Mouse (Mus musculus) liver, embryonic 14.5 days (tissue): ENCODE measurements around the gene Mab21l3. TPM values are rescaled to one million over a fixed set of nuclear protein-coding genes. Genes with fewer than 3 reads are reported as not detected.

Experiments used
- ATAC-seq: fragments of 200-750 bp; cut with Nextera tagmentation; 2 replicates; pipeline ENCODE4 v1.8.0; 2017; ENCODE audit warnings: moderate number of reproducible peaks, mild to moderate bottlenecking, moderate library complexity; ENCODE audit not compliant: insufficient read depth
- DNase-seq, 3 experiments: peaks; one replicate each; pipeline ENCODE4 v3.0.0-alpha.2; 2012 to 2013; ENCODE audit warnings: low read depth in 3 of 3, low spot score in 3 of 3
- H3K27ac ChIP-seq: fragments of 300-500 bp; sonication (generic); 2 replicates; pipeline ENCODE4 v1.5.1; 2014; ENCODE audit warnings: moderate library complexity, mild to moderate bottlenecking, control low read depth, inconsistent platforms
- H3K27me3 ChIP-seq: fragments of 300-500 bp; sonication (generic); 2 replicates; pipeline ENCODE4 v1.6.1; 2014; ENCODE audit warnings: mild to moderate bottlenecking, low read length, moderate library complexity; ENCODE audit not compliant: control insufficient read depth, insufficient read depth
- H3K36me3 ChIP-seq: fragments of 300-500 bp; sonication (generic); replicated peaks from 2 replicates; pipeline ENCODE4 v1.6.1; 2014; ENCODE audit warnings: low read depth; ENCODE audit not compliant: control insufficient read depth, insufficient read depth
- H3K4me1 ChIP-seq, 2 experiments: fragments of 200-500 bp in 1 of 2; fragments of 300-500 bp in 1 of 2; sonication (generic) in 1 of 2; replicated peaks; 2 replicates each; pipeline ENCODE4 v1.6.1; 2012 to 2014; ENCODE audit warnings: antibody characterized with exemption in 1 of 2, inconsistent platforms in 1 of 2, low read length in 1 of 2; ENCODE audit not compliant: control insufficient read depth in 2 of 2, insufficient read depth in 2 of 2
- H3K4me2 ChIP-seq: fragments of 300-500 bp; sonication (generic); 2 replicates; pipeline ENCODE4 v1.6.1; 2014; ENCODE audit warnings: low read depth, mild to moderate bottlenecking, control low read depth, moderate library complexity
- H3K4me3 ChIP-seq, 2 experiments: fragments of 200-500 bp in 1 of 2; fragments of 300-500 bp in 1 of 2; sonication (generic) in 1 of 2; 2 replicates each; pipeline ENCODE4 v1.5.1; 2012 to 2014; ENCODE audit warnings: low read depth in 2 of 2, low read length in 2 of 2, mild to moderate bottlenecking in 2 of 2, control low read depth in 1 of 2, inconsistent platforms in 1 of 2, moderate library complexity in 1 of 2; ENCODE audit not compliant: insufficient read depth in 1 of 2
- H3K9ac ChIP-seq: fragments of 300-500 bp; sonication (generic); replicated peaks from 2 replicates; pipeline ENCODE4 v1.6.1; 2014; ENCODE audit warnings: mild to moderate bottlenecking, control low read depth, moderate library complexity
- H3K9me3 ChIP-seq: fragments of 300-500 bp; sonication (generic); 2 replicates; pipeline ENCODE4 v1.6.1; 2016; ENCODE audit warnings: low read length, mixed read lengths; ENCODE audit not compliant: control insufficient read depth
- CTCF ChIP-seq: IDR thresholded peaks from 2 replicates; pipeline ENCODE4 v1.5.1; 2016; ENCODE audit warnings: antibody characterized with exemption, low read depth, control low read depth
- EP300 ChIP-seq: IDR thresholded peaks from 2 replicates; pipeline ENCODE4 v1.6.1; 2016; ENCODE audit warnings: antibody characterized with exemption, low read depth
- WGBS: fragments of 180-500 bp; shearing (Covaris S2); extraction: QIAGEN DNeasy Blood & Tissue Kit; methylation state at CpG from one replicate; pipeline ENCODE4 v1.1.7; 2014; ENCODE audit not compliant: insufficient replicate concordance; 5-methylcytosine and 5-hydroxymethylcytosine counted together
- polyA plus RNA-seq, 2 experiments: library from polyadenylated mRNA; depleted of rRNA in 1 of 2; stranded (reverse) in 1 of 2; unstranded in 1 of 2; fragments of >200 nt; fragmentation: Nextera tagmentation in 1 of 2; extraction: Ambion mirVana in 1 of 2; gene quantifications; 2 replicates each; pipeline versions ENCODE4 v1.2.1 to v1.2.3; 2012 to 2014

Mab21l3 gene
- polyA plus RNA-seq, 2 experiments, result 0.02 TPM; not detected in 1

DNA sequence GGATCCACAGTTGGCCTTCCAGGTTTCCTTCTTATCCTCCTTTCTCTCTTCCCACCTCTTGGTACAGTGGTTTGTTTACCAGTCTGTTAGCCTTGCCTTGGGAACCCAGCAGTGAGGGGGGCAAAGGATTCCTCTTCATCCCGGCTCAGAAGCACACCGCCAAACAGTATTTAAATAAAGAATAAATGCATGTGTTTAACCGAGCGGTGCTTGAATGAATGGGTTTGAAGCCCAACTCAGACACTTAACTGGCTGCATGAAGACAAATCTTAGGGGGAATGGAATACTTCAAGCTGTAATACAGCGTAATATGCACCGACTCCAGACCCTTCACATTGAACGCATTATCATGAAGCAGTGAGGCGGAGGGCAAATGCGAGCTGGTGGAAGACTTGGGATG lies 54.1 kb downstream of the Mab21l3 start:
- Histone ChIP-seq H3K36me3 (no peaks in the 10 kb centered on the region), H3K4me3 (no peak overlapping the region), H3K4me1 (no peaks in the 10 kb centered on the region), H3K27me3 (no peaks in the 10 kb centered on the region), H3K4me2 (no peak overlapping the region), H3K27ac (no peak overlapping the region), H3K9me3 (no peaks in the 10 kb centered on the region), H3K9ac (no peak overlapping the region)
- DNase-seq, result no peak
- TF ChIP-seq EP300, result no peak
- no peak for ATAC-seq
- WGBS, result 81% methylated on average over 9 of the region's 9 CpGs

- H3K9me3 ChIP-seq, result no peaks in the 10 kb centered on the region
- H3K27me3 ChIP-seq, result no peaks in the 10 kb centered on the region
- TF ChIP-seq EP300, result no peak
- TF ChIP-seq CTCF, result no peak
- WGBS, result 63% methylated on average over 5 of the region's 5 CpGs
- no peak for DNase-seq
- no peaks in the 10 kb centered on the region for H3K4me1 ChIP-seq
- no peak overlapping the region for H3K4me3 ChIP-seq
- no peak overlapping the region for H3K27ac ChIP-seq
- ATAC-seq, result no peak
- H3K36me3 ChIP-seq, result no peaks in the 10 kb centered on the region
- H3K9ac ChIP-seq, result no peak overlapping the region
- no peak overlapping the region for H3K4me2 ChIP-seq
These were observed 54.7 kb downstream of the Mab21l3 start for GRCm38 (mm10) chr3:101794026-101794425.

DNA sequence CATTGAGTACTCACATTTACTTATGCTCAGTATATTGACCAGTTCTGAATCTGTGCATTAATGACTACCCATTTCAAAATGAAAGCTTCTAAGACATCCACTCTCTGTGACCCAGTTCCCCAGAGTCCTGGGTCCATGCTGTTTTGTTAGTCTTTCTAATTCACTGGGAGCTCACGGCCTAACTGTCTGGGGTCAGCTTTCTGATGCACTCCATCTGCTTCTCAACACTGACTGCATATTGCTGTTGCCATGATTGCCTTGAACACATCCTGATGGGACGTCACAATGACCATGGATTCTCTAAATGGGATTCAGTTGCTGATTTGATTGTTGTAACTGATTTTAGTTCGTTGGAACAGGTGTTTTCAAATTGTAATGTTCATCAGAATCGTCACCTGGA lies 56.6 kb downstream of the Mab21l3 start:
- H3K36me3 ChIP-seq, result no peaks in the 10 kb centered on the region
- no peak for DNase-seq
- no peak overlapping the region for H3K27ac ChIP-seq
- H3K9me3 ChIP-seq, result no peaks in the 10 kb centered on the region
- WGBS, result 53% methylated on average over 4 of the region's 4 CpGs
- no peaks in the 10 kb centered on the region for H3K27me3 ChIP-seq
- no peaks in the 10 kb centered on the region for H3K4me1 ChIP-seq
- no peak for ATAC-seq
- TF ChIP-seq EP300, result no peak
- no peak for TF ChIP-seq CTCF
- no peak overlapping the region for H3K4me3 ChIP-seq
- no peak overlapping the region for H3K9ac ChIP-seq
- no peak overlapping the region for H3K4me2 ChIP-seq

DNA sequence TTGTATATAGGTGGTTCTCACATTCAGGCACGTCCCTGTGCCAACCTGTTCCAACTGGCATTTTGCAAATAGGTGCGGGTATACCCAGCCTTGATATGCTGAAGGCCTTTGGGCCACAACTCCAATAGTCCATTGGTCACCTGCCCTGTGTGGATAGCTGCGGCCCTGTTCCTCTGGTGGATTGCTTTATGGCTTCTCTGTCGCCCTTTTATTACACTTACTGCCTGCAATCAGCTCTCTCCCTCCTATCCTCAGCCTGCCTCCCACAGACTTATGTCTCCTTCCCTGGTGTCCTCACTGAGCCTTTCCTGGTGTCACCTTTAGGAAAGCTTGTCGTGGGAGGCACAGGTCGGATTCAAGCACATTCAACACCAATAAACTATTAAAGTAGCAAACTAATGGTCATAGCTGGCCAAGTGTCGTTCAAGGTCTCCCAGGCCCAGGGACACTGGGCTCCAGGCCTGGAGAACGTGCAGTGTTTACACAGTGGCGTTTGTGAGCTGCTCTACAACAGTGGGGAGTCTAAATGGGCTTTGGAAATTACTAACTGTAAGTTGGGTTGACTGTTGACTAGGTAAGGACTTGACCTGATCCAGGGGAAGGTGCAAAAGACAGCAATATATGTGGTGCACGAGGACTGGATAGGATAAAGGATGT lies 63.9 kb downstream of the Mab21l3 start:
- TF ChIP-seq EP300 (no peak), CTCF (no peak)
- H3K27ac ChIP-seq, result no peak overlapping the region
- H3K36me3 ChIP-seq, result no peaks in the 10 kb centered on the region
- no peak overlapping the region for H3K4me2 ChIP-seq
- no peaks in the 10 kb centered on the region for H3K9me3 ChIP-seq
- ATAC-seq (no peak), DNase-seq (no peak)
- WGBS, result 50% methylated on average over 10 of the region's 10 CpGs
- H3K4me3 ChIP-seq, result no peak overlapping the region
- H3K4me1 ChIP-seq, result no peaks in the 10 kb centered on the region
- no peak overlapping the region for H3K9ac ChIP-seq
- H3K27me3 ChIP-seq, result no peaks in the 10 kb centered on the region

DNA sequence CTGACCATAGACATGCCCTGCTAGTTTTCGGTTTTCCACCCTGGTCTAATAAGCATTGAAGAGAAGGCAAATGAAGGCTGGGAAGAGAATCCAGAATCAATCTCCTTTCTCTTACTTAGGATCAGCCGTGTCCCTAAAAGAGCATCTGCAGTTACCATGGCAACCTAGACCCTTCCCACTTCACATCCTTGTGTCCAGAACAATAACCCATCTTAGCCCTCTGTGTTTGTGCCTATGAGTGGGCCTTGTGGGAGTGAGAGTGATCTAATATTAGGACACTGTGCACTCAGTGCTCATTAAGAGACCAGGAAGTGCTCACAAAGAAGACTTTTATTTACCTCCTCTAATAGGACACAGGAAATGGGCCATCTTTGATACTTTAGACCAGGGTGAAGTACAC lies 65.0 kb downstream of the Mab21l3 start:
- no peaks in the 10 kb centered on the region for H3K9me3 ChIP-seq
- H3K27me3 ChIP-seq, result no peaks in the 10 kb centered on the region
- no peaks in the 10 kb centered on the region for H3K36me3 ChIP-seq
- no peak overlapping the region for H3K4me2 ChIP-seq
- no peak overlapping the region for H3K9ac ChIP-seq
- DNase-seq (no peak), ATAC-seq (no peak)
- H3K4me3 ChIP-seq, result no peak overlapping the region
- TF ChIP-seq CTCF (no peak), EP300 (no peak)
- H3K4me1 ChIP-seq, result no peaks in the 10 kb centered on the region
- no peak overlapping the region for H3K27ac ChIP-seq
- WGBS, result 57% methylated on average over 2 of the region's 2 CpGs
